Mouse (Mus musculus) layer of hippocampus, adult 2 months (tissue): ENCODE results near the gene Ankrd63. TPM values are rescaled to one million over a fixed set of nuclear protein-coding genes. Genes with fewer than 3 reads are reported as not detected.
"Not testable (repeated sequence)": the region's sequence is repeated elsewhere in the genome, so short reads cannot be mapped to it uniquely, and the experiment has no call there.

Experiments
- DNase-seq, 2 experiments: peaks; one replicate each; pipeline ENCODE4 v3.0.0; 2022; ENCODE audit warnings: low spot score in 2 of 2
- H3K27ac ChIP-seq: fragments of 200-600 bp; 2 replicates; pipeline ENCODE4 v1.8.1; 2022
- H3K4me3 ChIP-seq: fragments of 200-600 bp; 2 replicates; pipeline ENCODE4 v1.8.1; 2022; ENCODE audit warnings: mild to moderate bottlenecking
- CTCF ChIP-seq: fragments of 200-600 bp; conservative IDR thresholded peaks from 2 replicates; pipeline ENCODE4 v1.8.1; 2022; ENCODE audit warnings: antibody characterized with exemption, mild to moderate bottlenecking, moderate library complexity
- total RNA-seq, 2 experiments: library from RNA; stranded (reverse); gene quantifications; 2 replicates each; pipeline ENCODE4 v1.2.3; 2021

Ankrd63 gene
- total RNA-seq, 2 experiments from 2014 or later, result 14.8 to 15.5 TPM

- TF ChIP-seq CTCF, result no peak
- Histone ChIP-seq H3K4me3 (no peak overlapping the region), H3K27ac (peak overlapping the region; percentile 81; the same call in 1 of the 2 replicates)
- DNase-seq, result peak; percentile 32 to 49
Observed at GRCm38 (mm10) chr2:118659077-118659476, 44.7 kb downstream of the Ankrd63 start.

GRCm38 (mm10) chr2:118658457-118658856, 45.3 kb downstream of the Ankrd63 start:
- no peak for DNase-seq
- TF ChIP-seq CTCF, result no peak
- H3K4me3 ChIP-seq, result no peak overlapping the region
- H3K27ac ChIP-seq, result no peak overlapping the region

DNA sequence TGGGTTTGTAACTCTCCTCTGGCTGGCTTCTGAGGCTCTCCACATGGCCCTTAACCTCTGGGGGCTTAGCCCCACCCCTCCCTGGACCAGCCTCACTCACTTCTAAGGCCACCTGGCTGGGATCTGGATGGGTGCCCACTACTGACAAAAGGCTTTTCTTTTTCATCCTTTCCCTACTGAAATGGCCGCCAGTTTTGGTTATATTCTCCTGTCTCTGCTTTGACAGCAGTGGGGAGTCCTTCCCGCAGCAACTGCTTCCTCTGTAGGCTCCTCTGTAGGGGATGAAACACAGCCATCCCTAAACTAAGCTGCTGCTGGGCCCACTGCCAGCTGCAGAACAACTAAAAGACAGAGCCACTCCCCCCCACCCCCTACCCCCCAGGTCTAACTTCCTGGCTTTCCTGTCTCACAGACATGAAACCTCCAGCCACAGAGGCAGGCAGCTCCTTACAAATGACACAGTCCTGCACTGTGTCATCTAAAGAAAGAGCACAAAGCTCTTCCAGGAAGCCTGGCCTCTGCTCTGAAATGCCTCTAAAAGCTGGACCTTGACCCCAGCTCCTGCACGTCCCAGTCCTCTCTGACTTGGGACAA, 47.0 kb downstream of the Ankrd63 start:
- TF ChIP-seq CTCF, result no peak
- no peak for DNase-seq
- Histone ChIP-seq H3K4me3 (no peak overlapping the region), H3K27ac (no peak overlapping the region)

DNA sequence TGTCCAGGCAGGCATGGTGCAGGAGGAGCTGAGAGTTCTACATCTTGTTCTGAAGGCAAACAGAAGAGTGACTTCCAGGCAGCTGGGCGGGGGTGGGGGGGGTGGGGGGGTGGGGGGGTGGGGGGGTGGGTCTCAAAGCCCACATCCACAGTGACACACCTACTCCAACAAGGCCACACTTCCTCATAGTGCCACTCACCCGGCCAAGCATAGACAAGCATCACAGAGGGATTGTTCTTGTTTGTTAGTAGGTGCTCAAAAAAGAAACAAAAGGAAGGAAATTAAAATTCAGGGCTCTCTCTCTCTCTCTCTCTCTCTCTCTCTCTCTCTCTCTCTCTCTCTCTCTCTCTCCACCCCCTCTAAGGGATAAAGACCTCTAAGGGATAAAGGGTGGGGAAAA, 53.1 kb downstream of the Ankrd63 start:
- not testable (repeated sequence) for H3K4me3 ChIP-seq, DNase-seq, H3K27ac ChIP-seq

Other genes with a start within 250 kb of the Ankrd63 start
- 100 to 1,000 TPM; 181 TPM for gene Srp14, start 224.3 kb downstream of the Ankrd63 start, total RNA-seq
- gene Bmf, start 154.3 kb downstream of the Ankrd63 start, total RNA-seq, result 1 to 10 TPM; 1.9 to 2.8 TPM
- 1 to 10 TPM; 2.0 to 2.1 TPM for gene Bub1b, start 105.8 kb downstream of the Ankrd63 start, total RNA-seq
- gene Pak6, start 40.7 kb downstream of the Ankrd63 start, total RNA-seq, result 10 to 100 TPM; 57.5 to 65.7 TPM
- gene Plcb2, start 24.5 kb upstream of the Ankrd63 start, total RNA-seq, result 1 to 10 TPM; 2.3 to 2.6 TPM
- 10 to 100 TPM; 62.1 to 66.7 TPM for gene Inafm2, start 41.8 kb upstream of the Ankrd63 start, total RNA-seq
- 1 to 10 TPM; 7.6 to 9.6 TPM for gene Ccdc9b, start 58.7 kb upstream of the Ankrd63 start, total RNA-seq
- gene Phgr1, start 68.8 kb upstream of the Ankrd63 start, total RNA-seq, result not detected
- 100 to 1,000 TPM; 263 to 273 TPM for gene Disp2, start 75.8 kb upstream of the Ankrd63 start, total RNA-seq
- gene Knstrn, start 110.0 kb upstream of the Ankrd63 start, total RNA-seq, result 1 to 10 TPM; 1.5 to 3.2 TPM
- gene Ivd, start 158.0 kb upstream of the Ankrd63 start, total RNA-seq, result 100 to 1,000 TPM; 117 to 121 TPM
- 10 to 100 TPM; 58.6 to 61.1 TPM for gene Bahd1, start 196.4 kb upstream of the Ankrd63 start, total RNA-seq
- 1 to 10 TPM; 2.5 to 3.0 TPM for gene Chst14, start 222.5 kb upstream of the Ankrd63 start, total RNA-seq